Mouse (Mus musculus) telencephalon, adult 2 months (tissue): ENCODE measurements around the gene Ncoa5.

ENCODE experiments used
- DNase-seq: peaks from one replicate; pipeline ENCODE4 v3.0.0-alpha.2; 2011; ENCODE audit warnings: low read depth, low spot score

The Ncoa5 gene

DNA sequence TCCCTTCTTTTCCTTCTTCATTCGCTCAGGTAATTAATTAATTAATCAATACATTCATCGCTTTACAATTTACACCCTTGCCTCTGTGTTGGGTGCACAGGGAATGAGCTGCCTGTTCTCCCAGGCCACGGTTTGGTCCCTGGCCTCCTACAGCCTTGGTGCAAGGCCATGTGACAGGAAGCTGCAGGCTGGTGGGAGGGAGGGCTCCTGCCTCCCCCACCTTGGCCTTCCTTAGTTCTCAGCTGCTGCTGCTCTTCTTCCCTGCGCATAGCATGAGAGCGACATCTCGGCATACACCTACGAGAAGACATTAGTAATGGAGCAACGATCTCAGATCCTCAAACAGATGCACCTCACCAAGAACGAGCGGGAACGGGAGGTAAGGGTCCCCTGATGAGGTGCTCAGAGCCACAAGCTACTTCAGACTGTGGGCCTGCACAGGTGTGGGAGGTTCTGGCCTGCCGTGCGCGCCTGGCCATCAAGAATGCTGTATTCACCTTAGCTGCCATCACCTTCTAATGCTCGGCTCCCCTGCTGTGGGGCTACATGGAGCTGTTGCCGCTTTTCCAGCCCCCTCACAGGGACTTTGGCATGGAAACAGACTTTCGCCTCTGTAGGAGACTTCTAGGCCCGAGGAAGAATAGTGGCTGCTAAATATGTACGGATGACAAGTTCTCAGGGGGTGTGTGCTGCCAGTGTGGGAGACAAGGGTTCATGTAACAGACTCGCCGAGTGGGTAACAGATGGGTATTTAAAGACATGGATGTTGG is 39.8 kb downstream of the Ncoa5 start:
- DNase-seq: peak; percentile 84

DNA sequence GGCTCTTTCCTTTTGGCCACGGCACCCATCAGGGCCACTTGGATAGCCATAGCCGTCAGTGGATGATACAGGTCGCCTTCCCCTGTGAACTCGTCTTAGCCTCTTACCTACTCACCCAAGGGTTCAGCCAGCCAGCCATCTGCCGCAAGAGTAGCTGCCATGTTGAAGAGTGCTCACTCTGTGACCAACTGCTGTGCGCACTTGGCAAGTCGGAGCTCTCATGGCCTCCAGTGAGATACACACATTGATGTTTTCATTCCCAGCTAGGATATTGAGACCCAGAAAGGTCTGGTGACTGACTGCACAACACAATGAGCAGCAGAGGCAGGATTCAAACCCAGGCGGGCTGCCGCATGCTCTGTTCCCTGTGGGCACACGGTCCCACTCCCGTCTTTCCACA is 40.5 kb downstream of the Ncoa5 start:
- no peak for DNase-seq

DNA sequence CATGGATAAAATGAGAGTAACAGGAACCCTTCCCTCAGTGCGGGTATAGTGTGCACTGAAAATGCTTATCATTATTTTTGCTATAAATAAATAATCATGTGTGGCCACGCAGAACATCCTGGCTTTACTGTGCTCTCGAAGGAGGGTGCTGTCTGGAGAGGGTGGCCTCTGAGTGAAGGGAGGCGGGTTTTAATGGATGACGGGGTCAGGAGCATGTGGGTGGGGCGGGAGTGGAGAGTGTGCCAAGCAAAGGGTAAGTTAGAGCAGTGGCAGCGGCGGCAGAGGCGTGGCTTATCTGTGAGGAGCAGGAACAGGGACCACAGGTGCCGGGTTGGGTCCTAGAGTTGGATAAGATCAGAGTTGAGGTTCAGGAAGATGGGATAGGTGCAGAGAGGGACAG is 42.9 kb downstream of the Ncoa5 start:
- DNase-seq: no peak

DNA sequence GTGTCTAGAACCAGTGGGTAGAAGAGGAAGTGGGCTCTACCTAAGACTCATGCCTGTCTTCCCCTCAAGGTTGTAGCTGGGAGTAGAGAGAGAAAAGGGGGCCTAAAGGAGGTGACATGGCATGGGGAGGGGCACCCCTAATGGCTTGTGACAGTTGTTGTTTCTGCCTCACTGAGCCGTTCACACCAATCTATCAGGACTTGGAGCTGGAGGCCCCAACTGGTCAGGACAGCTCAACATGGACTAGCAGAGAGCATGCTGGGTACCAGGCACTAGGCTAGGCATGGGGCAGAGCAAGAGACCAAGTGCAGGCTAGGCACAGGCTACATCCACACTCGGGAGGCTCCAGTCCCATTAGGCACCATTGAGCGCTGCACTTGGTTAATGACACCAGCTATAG is 43.6 kb downstream of the Ncoa5 start:
- no peak for DNase-seq

DNA sequence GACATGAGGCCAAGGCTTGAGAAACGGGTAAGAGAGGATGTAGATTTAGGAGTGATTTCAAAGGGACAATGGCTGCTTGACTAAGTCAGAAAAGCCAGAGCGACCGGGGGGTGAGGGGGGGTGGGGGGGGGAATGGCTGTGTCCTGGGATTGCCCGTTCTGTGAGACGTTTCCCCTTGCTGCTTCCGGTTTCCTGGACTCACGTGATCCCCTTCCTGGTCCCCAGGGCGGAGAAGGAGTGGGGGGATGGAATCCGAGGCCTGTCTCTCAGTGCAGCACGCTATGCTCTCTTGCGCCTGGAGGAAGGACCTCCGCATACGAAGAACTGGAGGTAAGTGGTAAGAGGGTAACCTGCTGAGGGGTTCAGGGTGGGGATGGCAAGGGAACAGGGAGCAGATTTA is 45.9 kb downstream of the Ncoa5 start:
- DNase-seq: no peak

DNA sequence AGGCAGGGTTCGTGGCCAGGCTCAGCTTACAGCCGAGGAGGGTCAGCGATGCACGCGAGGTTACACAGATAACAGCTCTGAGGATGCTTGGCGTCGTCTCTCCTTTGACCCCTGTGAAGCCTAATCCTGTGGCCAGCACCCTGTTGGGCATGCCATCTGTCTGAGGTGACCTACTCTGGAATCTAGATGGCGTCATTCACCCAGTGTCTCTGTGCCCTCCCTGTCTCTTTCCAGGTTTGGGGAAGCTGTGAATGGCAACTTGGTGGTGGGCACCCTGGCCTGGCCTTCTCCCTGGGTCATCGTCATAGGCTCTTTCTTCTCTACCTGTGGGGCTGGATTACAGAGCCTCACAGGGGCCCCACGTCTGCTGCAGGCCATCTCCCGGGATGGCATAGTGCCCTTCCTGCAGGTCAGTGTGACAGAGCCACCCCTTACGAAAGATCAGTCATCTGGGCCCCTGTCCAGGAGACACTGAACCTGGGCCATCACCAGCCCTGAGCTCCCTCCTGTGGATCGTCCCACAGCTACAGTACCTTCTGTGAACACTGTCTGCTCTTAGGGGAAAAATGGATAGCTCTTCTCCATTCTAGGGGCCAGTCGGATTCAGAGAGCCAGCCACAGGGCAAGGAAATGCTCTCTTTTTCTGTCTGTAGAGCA is 48.2 kb downstream of the Ncoa5 start:
- DNase-seq: no peak

DNA sequence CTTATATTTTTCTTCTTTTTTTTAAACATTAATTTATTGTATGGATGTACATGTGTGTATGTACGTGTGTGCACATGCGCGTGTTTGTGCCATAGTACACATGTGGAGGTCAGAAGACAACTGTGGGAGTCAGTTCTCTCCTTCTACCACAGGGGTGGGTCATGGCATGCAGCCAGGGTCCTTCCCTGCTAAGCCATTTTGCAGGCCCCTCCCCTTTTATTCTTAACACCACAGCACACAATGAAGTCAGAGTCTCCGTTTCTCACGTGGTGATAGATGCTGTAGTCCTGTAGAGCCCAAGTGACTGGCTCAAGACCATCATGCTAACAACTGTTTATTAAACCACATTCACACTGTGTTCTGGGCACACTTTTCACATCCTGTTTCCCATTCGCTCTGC is 48.7 kb downstream of the Ncoa5 start:
- no peak for DNase-seq

DNA sequence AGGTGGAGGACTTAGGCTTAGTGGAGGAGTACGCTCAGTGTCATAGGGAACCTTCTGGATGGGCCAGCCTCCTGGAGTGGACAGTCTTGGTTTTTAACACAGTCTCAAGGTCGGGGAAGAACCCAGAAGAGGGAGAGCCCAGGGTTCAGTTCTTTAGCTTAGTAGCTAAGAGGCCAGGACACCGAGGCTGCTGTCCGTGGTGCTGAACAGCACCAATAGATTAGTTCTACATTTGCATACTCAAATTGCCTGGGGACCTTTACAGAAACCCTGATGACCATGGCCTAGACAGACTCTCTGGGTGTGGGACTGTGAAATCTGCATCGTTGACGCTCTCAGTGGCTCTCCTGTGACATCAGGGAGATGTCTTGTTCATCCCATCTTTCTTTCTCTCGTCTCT is 54.9 kb downstream of the Ncoa5 start:
- DNase-seq: no peak

DNA sequence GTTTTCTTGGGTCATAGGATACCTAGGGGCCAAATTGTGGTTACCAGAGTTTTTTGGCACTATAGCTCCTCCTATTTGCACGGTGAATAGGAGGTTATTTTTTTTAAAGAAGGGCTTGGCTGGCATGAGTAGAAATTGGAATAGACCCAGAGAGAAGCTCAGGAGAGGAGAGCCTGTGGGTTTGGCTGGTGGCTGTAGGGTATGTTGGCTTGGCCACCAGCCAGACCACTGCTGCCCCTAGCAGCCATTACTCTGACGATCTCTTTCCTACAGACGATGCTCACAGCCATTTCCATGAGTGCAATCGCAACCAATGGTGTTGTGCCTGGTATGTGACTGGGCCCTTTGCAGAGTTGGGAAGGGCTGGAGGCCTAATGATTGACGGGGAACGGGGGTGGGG is 59.1 kb downstream of the Ncoa5 start:
- DNase-seq: no peak

DNA sequence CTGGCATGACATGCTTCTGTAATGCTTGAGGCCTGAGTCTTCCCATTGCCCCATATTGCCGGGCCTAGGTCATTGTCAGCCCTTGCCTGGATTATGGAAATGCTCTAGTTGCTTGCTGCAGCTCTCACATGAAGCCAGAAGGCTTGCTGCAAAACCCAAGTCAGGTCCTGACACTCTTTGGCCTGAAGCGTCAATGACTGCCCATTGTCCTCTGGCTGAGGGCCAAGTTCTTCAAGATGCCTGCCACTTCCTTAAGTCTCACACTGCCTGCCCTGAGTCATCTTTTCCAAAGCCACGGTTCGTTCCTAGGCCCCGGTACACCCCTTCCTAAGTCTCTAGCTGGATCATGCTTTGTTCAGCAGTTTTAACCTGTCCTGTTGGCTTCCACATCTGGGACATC is 62.0 kb downstream of the Ncoa5 start:
- DNase-seq: no peak

DNA sequence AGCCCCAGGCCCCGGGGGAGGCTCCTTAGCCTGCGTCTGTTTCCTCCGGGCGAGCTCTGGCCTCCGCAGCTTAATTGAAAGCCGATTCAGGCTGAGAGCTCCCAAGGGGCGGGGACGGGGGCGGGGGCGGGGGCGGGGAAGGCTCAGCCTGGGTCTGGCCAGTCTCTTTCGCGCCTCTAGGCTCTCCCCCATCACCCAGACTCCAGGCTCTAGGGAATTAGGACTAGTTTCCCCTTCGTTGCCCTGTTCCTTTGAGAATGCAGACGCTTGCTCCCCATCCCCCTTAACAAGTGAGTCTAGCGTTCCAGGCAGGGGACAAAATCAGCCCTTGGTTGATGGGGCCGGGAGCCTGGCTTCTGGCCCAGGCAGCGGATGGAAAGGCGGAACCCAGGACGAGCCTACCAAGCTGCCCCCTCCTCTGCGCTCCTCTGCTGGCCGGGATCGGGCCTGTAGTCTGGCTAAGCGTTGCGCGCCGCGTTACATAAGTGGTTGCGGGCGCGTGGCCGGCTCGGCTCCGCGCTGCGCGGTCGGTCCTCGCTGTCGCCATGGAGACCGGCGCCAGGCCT is 64.0 kb downstream of the Ncoa5 start:
- DNase-seq: no peak

DNA sequence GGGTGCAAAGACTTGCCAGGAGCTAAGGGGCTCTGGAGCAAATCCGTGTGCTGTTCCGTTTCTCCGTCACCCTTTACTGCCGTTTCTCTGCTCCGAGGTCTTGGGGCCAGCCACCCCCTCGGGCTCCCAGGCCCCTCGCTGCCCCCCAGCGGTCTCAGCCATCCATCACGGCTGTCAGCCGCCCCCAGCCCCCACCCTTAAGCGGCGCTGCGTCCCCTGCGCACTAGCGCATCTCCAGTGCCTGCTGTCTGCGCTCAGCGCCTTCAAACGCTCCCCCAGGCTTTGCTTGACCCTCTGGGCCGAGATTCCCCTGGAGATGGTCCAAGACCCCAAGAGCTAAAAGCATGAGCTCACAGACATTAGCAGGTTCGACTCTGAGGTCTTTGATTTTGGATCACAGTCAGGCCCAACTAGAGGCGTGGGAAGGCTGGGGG is 65.3 kb downstream of the Ncoa5 start:
- DNase-seq: no peak

DNA sequence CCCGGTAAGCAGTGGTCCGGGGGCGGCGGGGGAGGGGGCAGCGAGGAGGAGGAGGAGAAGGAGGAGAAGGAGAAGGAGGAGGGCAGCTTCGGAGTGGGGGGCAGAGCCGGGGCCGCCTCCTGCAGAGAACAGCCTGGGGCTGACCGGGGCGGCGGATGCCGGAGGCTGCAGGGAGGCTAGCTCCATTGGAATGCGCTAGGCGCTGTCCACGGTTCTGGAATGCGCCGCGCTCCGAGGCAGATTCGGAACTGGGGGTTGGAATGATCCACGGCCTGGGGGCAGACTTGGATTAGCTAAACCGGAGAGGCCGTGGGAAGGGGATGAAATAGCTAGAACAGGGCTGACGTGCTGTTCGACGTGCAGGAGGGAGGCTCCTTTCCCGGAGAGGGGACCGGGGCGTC is 66.2 kb downstream of the Ncoa5 start:
- no peak for DNase-seq

DNA sequence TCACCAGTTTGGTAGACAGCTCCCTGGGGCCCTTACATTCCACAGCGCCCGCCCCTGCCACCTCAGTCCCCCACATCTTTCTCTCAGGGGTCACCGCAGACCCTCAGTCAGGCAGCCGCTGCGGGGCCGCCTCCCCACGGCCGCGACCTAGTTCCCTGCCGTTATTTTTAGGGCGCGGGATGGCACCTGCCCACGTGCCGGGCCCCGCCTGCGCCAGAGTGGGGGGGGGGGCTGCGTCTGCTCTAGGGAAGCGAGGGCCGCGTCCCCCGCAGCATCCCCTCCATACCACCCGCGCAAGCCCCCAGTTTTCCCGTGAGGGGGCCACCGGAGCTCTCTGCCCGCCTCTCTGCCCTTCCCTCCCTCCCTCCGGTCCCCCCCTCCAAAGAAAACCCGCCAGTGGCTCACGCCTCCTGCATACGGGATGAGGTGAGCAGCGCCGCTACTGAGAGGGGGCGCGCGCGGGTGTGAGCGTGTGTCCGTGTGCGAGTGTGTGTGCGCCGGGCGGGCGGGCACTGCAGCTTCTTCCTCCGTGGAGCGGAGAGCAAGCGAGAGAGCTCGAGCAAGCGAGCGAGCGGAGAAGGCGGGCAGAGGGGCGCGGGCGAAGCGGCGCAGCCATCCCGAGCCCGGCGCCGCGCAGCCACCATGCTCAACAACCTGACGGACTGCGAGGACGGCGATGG is 66.8 kb downstream of the Ncoa5 start:
- DNase-seq: no peak

DNA sequence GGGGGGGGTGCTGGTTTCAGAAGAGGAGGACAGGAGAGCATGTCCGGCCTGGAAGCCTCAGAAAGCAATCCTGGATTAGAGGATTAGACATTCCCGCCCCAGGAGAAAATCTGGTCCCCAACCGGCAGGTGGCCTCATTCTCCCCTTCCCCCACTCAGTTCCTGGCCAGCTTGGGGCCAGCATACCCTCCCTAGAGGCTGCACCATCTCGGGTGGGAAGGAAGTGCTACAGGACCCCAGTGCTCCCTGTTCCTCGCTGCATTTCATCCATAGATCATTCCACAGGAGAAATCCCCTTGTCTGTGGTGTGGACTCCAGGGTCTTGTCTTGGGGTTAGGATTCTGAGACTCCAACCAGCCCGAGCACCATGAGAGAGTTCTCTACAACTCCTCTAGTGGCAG is 67.5 kb downstream of the Ncoa5 start:
- no peak for DNase-seq

DNA sequence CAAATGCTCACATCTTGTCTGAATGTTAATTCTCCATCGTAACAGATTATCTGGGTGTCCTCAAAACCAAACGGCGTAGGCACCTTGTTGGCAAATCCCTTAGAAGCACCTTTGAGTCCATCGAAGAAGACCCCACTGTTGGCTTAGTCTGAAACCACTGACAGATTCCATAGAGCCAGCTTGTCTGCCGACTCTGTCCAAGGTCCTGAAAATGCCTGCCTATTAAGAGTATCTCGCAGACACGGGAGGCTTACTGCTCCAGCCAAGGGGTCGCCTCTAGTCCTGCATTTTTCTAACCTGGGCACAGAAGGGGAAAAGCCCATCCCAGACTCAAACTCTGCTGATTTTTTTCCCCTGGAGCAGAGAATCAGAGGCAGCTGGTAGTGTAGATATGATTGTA is 68.3 kb downstream of the Ncoa5 start:
- no peak for DNase-seq

DNA sequence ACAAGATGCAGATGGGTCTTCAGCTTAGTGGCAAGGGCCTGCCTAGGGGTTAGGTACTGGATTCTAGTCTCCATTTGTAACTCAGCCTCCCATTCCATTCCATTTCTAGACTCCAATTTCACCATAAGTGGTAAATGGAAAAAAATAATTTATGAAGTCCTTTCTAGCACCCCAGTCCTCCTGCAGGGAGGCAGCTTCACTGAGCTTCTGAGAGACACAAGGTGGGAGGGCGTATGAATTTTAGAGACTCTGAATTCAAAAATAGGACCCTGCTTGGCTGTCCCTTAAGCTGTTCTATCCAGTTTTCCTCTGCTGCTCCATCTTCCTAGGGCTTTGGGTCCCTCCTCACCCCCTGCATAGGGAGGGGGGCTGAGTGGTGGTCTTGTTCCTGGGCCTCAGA is 69.7 kb downstream of the Ncoa5 start:
- DNase-seq: no peak

DNA sequence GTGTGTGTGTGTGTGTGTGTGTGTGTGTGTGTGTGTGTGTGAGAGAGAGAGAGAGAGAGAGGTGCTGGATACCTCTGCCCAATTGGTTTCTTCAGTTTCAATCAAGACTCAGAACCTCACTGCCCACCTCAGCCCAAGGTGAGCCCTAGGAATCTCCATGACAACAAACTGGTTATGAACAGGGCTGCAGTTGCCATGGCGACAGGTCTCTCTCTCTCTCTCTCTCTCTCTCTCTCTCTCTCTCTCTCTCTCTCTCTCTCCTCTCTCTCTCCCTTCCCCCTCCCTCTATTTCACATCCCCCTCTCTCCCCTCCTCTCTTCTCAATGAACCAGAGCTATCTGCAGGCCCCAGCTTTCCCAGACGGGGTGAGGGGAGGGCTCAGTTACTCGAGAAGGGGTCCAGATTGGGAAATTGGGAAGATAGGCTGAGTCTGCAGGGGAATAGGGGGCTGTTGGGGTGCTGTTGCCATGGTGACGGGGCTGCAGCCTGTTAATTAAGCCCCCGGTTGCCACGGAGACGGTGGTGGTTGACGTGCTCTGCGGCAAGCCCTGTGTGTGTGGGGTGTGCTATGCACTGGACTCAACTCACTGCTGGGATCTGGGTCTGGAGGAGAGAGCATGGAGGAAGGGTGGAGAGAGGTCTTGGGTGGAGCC is 70.3 kb downstream of the Ncoa5 start:
- no peak for DNase-seq

DNA sequence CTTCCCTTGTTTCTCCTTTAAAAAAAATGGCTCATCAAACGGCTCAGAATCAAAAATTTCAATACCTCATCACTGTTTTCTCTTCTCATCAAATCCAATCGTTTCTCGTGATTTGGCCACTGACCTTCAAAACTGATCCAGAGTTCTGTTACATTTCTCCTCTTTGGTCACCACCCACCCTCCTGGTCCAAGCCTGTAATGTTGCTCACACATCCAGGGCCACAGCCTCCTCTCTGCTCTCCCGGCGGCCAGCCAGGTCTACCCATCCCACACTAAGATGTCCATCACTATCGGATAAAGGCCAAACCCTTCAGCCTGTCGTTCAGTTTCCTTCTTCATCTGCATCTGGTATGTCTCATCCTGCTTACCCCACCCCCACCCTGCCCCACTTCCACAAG is 72.5 kb downstream of the Ncoa5 start:
- DNase-seq: no peak

DNA sequence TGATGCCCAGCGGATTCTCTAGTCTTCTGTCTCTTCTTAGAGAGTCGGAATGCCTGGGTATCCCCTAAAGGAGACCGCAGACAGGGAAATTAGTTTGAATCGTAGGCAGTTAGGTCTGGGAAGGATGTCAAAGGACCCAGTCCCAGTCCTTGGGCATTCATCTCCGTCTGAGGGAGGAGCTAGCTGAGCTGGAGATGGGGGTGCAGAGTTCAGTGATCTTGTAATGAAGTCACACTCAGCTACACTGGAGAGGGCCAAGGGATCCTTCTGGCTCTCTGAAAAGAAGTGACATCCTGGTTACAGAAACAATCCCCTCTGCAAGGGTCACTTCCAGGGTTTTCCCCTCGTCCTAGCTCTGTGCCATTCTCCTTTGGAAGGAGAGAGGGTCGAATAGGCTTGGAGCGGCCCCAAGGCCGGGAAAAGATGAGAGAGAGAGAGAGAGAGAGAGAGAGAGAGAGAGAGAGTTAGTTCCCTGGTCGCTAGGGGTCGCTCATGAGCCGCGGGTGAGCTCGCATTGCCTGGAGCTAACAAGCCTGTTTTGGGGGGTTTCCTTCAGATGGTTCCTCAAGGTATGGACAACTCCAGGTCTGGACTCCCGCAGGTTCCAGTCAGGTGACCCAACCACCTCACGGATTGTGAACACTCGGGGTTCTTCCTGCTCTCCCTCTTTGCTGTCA is 73.0 kb downstream of the Ncoa5 start:
- DNase-seq: no peak

DNA sequence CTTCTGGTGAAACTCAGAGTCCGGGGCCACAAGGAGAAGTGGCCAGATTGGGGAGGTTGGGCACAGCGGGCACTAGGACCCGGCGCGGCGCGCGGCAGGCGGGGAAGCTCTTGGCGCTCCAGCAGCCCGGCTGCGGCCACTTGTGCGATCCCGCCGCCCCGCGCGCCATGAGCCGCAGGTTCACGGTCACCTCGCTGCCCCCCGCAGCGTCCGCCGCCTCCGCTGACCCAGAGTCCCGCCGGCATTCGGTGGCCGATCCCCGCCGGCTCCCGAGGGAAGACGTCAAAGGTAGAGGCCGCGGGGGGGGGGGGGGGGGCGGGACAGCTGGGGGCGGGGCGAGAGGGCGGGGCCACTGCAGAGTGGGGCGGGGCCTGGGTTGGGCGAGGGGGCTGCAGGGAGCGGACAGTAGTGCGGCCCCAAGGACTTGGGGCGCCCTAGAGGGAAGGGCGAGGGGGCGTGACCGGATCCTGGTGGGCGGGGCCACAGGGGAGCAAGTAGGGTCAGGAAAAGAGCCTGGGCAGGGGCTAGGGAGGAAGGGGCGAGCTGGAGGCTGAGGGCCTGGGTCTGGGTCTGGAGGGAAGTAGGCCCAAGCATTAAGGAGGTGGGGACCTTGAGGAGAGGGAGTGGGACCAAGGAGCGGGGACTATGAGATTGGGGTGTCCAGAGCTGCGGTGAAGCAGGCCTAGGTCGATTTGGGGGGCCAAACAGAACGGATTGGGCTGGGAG is 73.8 kb downstream of the Ncoa5 start, which contains the start of gene Slc12a5:
Gene Slc12a5, plus strand, starts transcription at position 87 of the 726 bp plus-strand sequence.
- DNase-seq: no peak
